Mouse (Mus musculus) yolk sac, embryonic 10.5 days (tissue): ENCODE measurements around the gene Trim66.
A peak's percentile ranks its signal among the peaks of the same experiment; 100 is the strongest.

Source experiments
- DNase-seq: peaks from one replicate; pipeline ENCODE4 v3.0.0-alpha.2; 2017; ENCODE audit warnings: low spot score

Gene Trim66

GRCm38 (mm10) chr7:109522084-109522483, 14.2 kb upstream of the Trim66 start:
- no peak for DNase-seq

DNA sequence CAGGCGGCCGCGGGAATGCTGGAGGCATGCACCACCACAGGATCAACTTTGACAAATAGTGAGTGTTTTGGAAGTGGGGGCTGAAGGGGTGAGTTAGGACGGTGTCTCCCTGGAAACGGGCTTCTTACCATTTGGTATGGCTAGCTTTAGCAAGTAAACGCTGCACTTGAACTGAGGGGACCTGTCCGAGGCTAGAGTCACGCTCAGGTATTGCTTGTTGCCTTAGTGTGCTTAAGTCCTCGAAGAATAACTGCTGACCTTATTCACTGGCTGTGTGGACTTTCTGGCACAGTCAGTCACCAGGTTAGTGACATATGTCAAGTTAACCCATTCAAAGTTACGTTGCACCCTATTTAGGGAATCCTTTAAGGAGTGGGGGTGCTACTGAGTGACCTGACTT, 12.0 kb upstream of the Trim66 start:
- no peak for DNase-seq

- peak; percentile 97 for DNase-seq
These were observed 11.1 kb upstream of the Trim66 start, which contains the start of gene Rpl27a for GRCm38 (mm10) chr7:109518838-109519696. Rpl27a (plus strand) TSS chr7:109519147.

DNA sequence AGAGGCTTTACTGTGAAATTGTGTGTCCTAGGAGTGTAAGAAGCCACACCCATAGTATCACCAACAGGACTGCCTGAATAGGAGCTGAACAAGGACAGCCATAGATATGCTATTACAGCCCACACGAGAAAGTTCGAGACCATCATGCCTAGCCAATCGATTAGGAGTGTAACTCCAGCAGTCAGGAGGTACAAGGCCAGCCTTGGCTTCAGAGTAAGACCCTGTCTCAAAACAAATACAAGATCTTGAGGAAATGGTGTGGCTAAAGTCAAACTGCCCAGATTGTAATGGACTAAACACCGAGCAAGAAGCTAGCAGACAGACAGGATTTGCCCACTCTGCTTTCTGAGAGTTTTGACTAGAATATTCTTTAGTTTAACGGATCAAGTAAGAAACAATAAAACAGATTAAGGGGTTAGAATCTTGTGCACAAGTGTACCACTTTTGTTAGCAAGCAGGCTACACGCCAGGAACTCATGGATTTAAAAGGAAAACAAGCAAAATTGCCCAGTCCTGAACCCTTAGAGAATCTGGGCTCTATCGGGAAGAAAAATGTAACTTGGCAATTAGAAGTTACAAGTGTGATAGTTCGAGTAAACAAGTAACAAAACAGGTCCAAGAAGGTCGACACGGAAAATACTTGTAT, 10.2 kb upstream of the Trim66 start:
- peak; percentile 29 for DNase-seq

- no peak for DNase-seq
These were observed 8.6 kb upstream of the Trim66 start for GRCm38 (mm10) chr7:109516500-109516899.

DNA sequence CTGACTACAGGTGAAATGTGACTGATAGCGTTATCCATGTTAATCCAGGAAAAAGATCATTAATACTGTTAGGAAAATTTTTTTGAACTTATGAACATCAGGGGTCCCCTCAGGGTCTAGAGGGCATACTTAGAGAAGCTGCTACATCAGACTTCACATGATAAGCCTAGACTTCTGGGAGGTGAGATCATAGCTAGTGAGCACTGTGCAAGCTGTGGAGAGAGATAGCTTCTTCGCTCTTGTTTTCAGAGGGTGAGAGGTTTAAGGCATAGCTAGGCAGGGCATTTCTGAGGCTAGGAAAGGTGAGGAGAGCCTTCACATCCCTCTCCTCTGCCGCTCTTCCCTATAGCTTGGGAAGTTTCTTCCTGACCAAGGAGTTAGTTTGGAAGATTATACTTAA, 3.9 kb upstream of the Trim66 start:
- DNase-seq: no peak

DNA sequence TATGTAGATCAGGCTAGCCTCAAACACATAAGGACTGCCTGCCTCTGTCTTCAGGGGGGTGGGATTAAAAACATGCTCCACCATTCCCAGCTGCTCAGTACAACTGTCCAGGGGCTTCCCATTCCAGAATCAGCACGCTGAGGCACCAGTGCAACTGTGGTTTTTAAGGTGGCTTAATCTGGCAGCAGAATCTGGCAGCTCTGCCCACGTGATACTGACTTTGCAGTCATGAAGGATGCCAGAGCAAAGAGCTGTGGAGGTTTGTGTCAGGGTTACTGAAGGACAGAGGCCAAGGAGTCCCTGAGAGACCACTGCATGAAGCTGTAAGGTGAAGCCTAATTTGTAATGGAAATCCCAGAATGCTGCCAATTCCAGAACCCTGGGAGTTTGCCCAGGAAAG, 2.9 kb upstream of the Trim66 start:
- DNase-seq: no peak

DNA sequence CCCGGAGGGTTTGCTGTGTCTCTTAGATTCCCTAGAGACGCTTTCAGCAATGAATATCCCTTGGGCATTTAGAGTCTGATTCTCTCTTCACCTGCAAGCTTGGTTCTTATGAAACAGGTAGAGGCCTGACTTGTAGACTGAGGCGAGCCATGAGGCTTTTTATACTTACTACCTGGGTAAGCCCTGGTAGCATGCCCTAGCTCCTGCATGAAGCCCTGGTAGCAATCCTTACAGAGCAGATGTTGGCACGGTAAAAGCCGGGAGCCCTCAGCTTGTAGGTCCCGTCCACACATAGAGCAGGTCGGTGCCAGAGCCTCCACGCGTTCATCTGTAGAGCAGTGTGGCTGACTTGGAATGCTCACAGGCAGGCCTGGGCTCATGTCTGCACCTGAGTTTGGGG, 362 bp downstream of the Trim66 start:
- DNase-seq: no peak

DNA sequence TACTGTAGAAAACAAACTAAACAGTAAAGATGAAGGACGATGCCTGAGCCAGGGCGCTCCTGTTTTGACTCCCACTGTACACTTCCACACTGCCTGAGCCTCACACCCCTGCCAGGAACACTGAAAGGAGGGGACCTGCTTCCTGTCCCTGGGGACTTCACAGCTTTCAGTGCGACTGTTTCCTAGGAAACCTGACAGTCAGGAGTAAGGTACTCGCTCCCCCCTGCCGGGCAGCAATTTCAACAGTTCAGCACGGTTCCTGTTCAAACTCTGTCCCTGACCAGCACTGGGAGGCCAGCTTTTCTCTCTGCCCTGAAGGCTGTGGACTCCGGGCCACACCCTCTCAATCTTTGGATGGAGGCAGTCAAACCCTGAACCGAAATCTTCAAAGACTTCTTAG, 815 bp downstream of the Trim66 start:
- no peak for DNase-seq

DNA sequence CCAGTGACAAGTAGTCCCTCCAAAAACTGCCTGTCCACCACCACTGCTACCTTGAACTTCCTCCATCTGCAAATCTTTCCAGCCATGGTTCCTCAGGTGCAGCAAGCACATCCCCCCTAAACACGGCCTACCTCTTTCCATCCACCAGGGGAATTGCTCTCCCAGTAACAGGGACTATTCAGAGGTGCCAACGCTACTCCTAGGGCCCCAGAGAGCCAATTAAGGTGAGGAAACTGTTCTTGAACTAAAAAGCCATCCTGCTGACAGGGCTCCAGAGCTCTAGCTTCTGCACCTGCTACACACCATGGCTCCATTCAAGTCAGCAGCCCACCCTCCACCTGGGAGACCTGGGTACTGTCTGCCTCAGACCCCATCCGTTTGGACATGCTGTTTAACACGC, 10.4 kb downstream of the Trim66 start:
- DNase-seq: no peak

DNA sequence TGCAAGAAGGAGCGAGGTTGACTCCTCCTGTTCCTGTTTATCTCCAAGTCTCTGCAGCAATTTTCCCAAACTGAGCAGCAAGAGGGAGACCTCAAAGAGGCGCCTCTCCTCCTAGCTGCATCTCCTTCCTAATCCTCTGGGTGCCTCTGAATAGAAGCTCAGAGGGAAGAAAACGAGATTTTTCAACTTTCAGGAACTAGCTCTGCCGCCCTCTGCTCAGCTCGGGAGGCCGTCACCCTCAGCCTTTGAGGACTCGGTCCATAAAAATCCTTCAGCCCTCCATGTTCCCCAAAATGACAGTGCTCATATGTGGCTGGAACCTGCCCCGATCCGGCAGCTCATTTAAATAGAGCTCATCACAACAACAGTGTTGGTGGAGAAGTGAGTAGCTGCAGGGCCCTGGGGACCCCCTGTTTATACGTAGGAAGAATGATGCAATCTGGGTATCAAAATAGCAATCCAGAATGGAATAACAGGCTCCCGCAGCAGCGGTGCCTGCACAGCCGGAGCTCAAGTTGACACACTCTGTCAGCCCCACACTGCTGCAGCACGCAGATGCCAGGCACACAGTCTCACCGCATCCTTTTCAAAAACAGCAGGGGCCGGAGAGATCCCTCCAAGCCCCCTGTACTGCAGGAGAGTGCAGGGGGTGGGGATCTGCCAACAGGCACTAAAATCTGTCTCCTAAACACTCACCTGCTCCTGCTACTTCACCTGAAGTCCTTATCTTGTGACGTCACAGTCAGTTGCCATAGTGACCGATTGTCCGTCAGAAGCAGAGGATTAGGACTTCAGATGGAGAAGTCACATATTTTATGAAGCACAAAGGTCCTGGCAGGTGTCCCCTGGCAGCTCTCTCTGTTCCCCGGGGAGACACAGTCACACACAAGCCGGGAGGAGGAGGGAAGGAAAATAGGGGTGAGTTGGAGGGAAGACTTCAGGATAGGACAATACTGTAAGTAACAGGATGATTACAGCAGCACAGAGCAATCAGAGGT, 14.3 kb downstream of the Trim66 start:
- no peak for DNase-seq

GRCm38 (mm10) chr7:109492616-109493318, 15.2 kb downstream of the Trim66 start:
- DNase-seq: no peak

DNA sequence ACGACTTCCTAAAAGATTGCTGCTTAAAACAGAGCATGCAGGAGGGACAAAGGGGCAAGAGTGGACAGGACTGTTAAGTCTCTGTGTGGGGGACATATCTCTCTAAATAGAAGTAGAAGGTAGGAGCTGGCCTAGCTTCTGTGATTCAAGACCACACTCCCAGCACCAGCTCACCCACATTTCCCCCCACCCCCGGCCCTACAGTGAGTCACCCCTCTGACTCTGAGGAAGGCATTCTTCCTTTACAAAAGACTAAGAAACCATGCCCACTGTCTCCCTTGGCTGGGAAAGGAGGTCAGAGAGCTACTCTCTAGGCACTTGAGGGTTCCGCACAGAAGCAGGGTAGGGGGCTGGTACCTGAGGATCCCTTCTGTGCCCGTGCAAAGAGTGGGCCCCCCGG, 23.7 kb downstream of the Trim66 start:
- DNase-seq: no peak

- no peak for DNase-seq
These were observed 27.2 kb downstream of the Trim66 start for GRCm38 (mm10) chr7:109480765-109481197.

- no peak for DNase-seq
These were observed 30.0 kb downstream of the Trim66 start for GRCm38 (mm10) chr7:109477926-109478325.

DNA sequence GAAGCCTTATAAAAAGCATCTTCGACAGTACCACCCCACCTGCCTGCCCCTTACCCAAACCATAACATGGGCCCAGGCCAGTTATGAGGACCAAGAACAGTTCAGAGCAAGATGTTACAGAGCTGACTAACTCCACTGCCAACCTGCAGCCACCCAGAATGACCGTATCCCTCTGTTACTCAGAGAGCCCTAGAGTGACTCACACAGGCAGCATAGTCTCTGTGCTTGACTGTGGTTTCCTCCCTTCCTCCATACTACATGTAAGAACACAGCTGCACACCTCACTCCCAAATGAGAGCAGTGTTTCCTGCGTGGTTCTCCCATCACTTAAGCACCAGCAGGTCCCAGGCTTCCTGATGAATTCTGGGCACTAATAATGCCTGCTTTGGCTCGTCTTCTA, 37.2 kb downstream of the Trim66 start:
- DNase-seq: no peak

DNA sequence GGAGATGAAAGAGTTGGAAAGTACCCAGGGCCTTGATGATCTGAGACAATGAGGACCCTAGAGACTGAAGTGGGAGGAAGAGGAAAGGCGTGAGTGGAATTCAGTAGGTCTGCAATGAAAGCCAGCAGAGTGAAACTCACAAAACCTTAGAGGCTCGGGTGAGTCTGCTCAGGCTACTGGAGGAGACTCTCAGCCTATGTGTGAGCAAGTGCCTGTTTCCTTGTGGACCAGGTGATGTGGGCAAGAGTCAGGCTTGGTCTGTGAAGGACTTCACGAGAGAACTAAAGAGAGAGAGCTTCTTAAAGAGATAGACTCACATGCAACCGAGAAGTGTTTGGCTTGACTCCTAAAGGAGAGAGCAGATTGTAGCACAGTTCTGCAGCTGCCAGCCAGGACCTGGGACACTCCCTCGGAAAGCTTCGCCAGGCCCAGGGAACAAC, 39.7 kb downstream of the Trim66 start:
- DNase-seq: no peak

GRCm38 (mm10) chr7:109467591-109467990, 40.3 kb downstream of the Trim66 start:
- DNase-seq: no peak

DNA sequence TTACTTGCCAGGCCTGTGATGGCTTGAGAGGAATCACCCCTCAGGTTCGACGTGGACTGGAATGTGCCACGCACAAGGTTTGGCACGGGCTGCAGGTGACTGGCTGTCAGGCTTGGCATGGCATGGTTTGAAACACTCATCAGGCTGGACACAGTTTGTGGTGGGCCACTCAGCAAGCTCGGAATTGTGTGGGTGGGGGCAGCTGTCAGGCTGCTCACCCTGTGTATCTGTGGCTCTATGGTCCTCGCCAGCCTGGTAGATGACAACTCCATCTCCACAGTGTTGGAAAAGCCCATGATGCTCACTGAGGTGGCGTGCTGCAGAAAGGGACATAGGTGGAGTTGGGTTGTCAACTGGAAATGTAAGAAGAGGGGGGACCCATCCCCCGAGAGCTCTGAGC, 47.2 kb downstream of the Trim66 start:
- no peak for DNase-seq

GRCm38 (mm10) chr7:109456563-109456962, 51.4 kb downstream of the Trim66 start:
- no peak for DNase-seq

GRCm38 (mm10) chr7:109455748-109456147, 52.2 kb downstream of the Trim66 start:
- DNase-seq: no peak

DNA sequence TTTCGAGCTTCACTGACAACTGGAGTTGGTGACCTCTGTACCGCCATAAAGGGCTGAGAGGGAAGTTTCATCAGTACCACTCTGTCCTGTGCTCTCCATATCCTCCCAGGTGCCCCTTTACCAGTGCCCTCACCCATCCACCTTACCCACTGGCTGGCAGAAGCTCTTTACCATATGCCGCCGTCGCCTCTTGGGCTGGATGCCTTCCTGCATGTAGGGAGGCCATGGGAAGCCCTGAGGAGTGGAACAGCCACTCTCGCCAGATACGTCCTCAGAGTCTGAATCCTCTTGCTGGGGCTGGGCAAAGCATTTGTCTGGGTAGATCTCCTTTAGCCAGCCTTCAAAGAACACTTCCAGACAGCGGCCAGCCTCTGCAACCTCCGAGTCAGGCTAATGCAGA, 53.1 kb downstream of the Trim66 start:
- DNase-seq: no peak
